Mouse (Mus musculus): Measurements from ENCODE around the gene Stk32b. TPM values are rescaled to one million over a fixed set of nuclear protein-coding genes. Genes with fewer than 3 reads are reported as not detected.

Stk32b gene
- polyA plus RNA-seq, 1 experiment from 2014 or later: 0.03 TPM

DNA sequence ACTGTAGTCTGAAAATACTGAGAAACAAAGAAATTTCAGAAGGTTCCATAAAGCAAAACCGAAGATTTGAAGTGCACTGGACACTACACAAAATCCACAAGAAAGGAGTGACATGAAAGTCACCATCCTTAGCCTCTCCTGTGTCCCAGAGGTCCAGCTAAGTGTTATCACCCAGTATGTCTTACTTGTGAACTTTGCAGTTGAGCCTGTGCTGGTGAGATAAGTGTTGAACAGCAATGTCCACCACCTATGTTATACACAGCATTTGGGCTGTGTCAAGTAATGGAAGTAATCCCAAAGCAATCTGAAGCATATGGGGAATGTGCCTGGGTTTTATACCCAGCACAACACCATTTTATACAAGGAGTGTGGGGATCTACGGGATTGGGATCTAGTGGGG lies 260.4 kb downstream of the Stk32b start:
- ChIA-PET CTCF (no interaction called here), POLR2A (no interaction called here)
- in situ Hi-C loops (cut with MboI; ENCODE audit: low pct_unique_long_range_greater_than_20kb): no loop called here
- ATAC-seq (no peak), DNase-seq (ENCODE audit: low read depth, low spot score) (no peak)
- H3K27me3 ChIP-seq: peaks cover 3% of the 10 kb centered on the region
- TF ChIP-seq CTCF (IDR thresholded peaks at IDR 0.05): no peak

DNA sequence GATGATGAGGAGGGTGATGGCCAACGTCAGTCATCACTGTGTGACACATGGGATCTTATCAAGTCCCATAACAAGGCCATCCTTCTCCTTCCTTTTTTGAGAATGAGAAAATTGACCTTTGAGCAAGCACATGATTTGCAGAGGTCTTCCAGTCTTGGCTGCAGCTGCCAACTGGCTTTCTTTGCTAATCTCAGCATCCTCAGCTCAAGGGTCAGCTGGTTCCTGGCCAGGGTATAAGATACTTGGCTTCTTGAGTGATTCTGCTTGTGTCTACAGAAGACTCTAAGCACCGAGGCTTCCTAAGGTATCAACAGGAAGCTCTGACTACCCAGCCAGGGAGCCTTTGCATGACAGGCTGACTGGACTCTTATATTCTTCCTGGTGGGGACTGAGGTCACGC lies 269.4 kb downstream of the Stk32b start:
- ATAC-seq: no peak
- ChIA-PET CTCF (no interaction called here), POLR2A (no interaction called here)
- DNase-seq (ENCODE audit: low read depth, low spot score): no peak
- in situ Hi-C loops (cut with MboI; ENCODE audit: low pct_unique_long_range_greater_than_20kb): no loop called here
- no peaks in the 10 kb centered on the region for H3K27me3 ChIP-seq
- TF ChIP-seq CTCF (IDR thresholded peaks at IDR 0.05): no peak

DNA sequence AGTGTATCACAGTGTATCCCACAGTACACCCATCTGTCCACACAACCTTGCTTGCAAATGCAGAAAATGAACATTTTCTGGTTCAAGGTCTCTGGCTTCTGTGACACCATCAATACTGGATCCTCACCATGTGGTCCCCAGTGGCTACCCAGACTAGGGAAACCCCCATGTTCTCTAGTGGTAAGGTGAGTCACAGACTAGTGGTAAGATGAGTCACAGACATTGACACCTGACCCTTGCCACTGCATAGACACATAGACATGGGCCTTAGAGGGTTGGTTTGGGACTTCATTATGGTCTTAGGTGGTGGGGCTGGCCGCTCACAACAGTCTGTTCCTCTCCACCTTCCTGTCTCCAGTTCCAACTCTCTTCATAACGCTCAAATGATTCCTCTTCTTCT lies 274.2 kb downstream of the Stk32b start:
- in situ Hi-C loops (cut with MboI; ENCODE audit: low pct_unique_long_range_greater_than_20kb): no loop called here
- TF ChIP-seq CTCF (IDR thresholded peaks at IDR 0.05): no peak
- no peak for ATAC-seq
- CTCF ChIA-PET: no interaction called here
- POLR2A ChIA-PET: no interaction called here
- no peak for DNase-seq (ENCODE audit: low read depth, low spot score)
- no peaks in the 10 kb centered on the region for H3K27me3 ChIP-seq

DNA sequence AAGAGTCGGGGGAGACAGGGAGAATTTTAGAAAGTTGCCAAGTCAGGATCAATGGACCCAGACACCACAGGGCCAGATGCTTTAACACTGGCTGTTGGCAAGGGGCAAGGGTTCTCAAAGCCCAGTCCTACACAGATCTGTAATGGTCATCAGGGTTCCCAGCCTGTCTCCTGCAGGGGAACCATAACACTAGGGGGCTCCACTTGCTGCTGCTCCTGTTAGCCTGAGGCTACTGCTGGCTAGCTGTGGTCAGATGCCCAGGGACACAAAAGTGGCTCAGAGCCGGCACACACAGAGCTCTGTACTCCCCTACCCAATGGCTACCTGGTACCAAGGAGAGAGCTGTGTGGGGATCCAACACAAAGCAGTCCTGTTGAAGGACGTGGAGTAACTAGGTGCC lies 281.6 kb downstream of the Stk32b start:
- POLR2A ChIA-PET: no interaction called here
- TF ChIP-seq CTCF (IDR thresholded peaks at IDR 0.05): no peak
- no peak for DNase-seq (ENCODE audit: low read depth, low spot score)
- CTCF ChIA-PET: interaction anchor here (1.0 kb wide), 1 partner anchor 10 kb away, joined by 4 read pairs; no protein-coding TSS in a partner anchor
- in situ Hi-C loops (cut with MboI; ENCODE audit: low pct_unique_long_range_greater_than_20kb): no loop called here
- no peaks in the 10 kb centered on the region for H3K27me3 ChIP-seq
- ATAC-seq: no peak

DNA sequence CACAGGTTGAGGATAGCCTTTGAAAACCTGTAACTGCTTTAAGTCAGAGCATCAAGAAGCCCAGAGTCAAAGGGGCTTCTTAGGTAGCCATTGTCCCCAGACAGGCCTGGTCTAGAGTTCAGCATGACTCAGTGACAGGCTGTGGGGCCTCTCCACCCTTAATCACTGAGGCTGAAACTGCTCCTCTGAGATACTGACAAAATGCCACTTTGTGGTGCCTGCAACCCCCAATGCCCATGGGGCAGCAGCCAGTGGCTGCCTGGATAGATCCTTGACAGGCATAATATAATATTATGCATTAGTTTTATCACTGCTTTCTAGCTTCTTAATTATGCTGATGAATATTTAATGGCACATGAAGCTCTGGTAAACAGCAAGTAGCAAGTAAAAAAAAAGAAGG lies 289.8 kb downstream of the Stk32b start:
- no peak for ATAC-seq
- POLR2A ChIA-PET: no interaction called here
- no peak for DNase-seq (ENCODE audit: low read depth, low spot score)
- H3K27me3 ChIP-seq: no peaks in the 10 kb centered on the region
- TF ChIP-seq CTCF (IDR thresholded peaks at IDR 0.05): no peak
- CTCF ChIA-PET: no interaction called here
- in situ Hi-C loops (cut with MboI; ENCODE audit: low pct_unique_long_range_greater_than_20kb): no loop called here

DNA sequence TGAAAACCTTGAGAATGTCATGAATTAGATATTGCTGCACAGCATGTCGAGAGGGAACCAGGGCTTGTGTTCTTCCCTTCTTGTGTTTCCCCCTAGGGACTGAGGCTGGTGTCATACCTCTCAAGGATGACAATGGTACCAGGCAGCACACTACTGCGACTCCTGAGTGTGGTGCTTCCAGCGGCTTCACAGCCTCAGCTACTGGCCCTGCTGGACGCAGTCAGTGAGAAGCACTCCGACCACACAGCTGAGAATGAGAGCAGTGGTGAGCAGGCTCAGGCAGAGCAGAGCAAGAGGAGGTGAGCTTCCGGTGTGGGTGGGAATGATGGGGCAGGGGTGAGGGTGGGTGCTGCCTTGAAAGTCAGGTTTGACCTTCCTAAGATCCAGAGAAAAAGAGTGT lies 297.9 kb downstream of the Stk32b start:
- DNase-seq (ENCODE audit: low read depth, low spot score): no peak
- no peaks in the 10 kb centered on the region for H3K27me3 ChIP-seq
- ChIA-PET POLR2A (no interaction called here), CTCF (no interaction called here)
- in situ Hi-C loops (cut with MboI; ENCODE audit: low pct_unique_long_range_greater_than_20kb): no loop called here
- no peak for TF ChIP-seq CTCF (IDR thresholded peaks at IDR 0.05)
- ATAC-seq: no peak

Other genes starting within 250 kb of the Stk32b start
- gene Cytl1, start 18.3 kb upstream of the Stk32b start, polyA plus RNA-seq (2021): not detected
- 13.2 TPM for gene Msx1, start 107.4 kb upstream of the Stk32b start, polyA plus RNA-seq (2021)